In genomic region chr8:105474680-105475079, GRCm38 (mm10) we compare ENCODE assay signal across 11 mouse cellular contexts. TPM values are rescaled to one million over a fixed set of nuclear protein-coding genes. Genes with fewer than 3 reads are reported as not detected.
DNase-seq lines count a peak whose midpoint lies in the region; ATAC-seq and TF ChIP-seq lines count a peak whose summit lies in the region.
"Had no signal": no experiment of that assay in that cellular context is flagged by ENCODE, and none has a peak within 500 bp of the region (broad histone marks: within the 10 kb centered on the region; RNA-seq: fewer than 3 reads in every experiment).

No protein-coding gene starts in this region.

- TF ChIP-seq CTCF in left cerebral cortex, adult 2 months (IDR thresholded peaks at IDR 0.05), result no peak

- no peak overlapping the region for H3K4me3 ChIP-seq in left cerebral cortex, adult 2 months
- no peak overlapping the region for H3K4me3 ChIP-seq in forebrain, embryonic 16.5 days (replicated peaks; ENCODE audit: low read length)
- H3K4me3 ChIP-seq in limb, embryonic 13.5 days, result no peak overlapping the region
- no peak overlapping the region for H3K4me3 ChIP-seq in neural tube, embryonic 15.5 days (replicated peaks)
- H3K4me3 ChIP-seq: liver, embryonic 15.5 days had no signal

- DNase-seq in left cerebral cortex, adult 2 months (ENCODE audit: extremely low spot score in 1 of 2, low spot score in 2 of 2), result peak in 1 of 2 experiments; percentile 8
- DNase-seq in left cerebral cortex, postnatal 10 days (ENCODE audit: extremely low spot score in 1 of 2, low spot score in 2 of 2), result no peak
- DNase-seq in c-Kit-positive CD71-positive TER-119-positive erythroid progenitor cells, embryonic 14.5 days (ENCODE audit: low spot score), result no peak
- DNase-seq in Muller cell, postnatal 12 days (ENCODE audit: inconsistent ontology term), result no peak
- no peak for DNase-seq in adrenal gland, adult 8-10 months

- peaks cover 32% of the 10 kb centered on the region for H3K4me1 ChIP-seq in forebrain, embryonic 16.5 days (replicated peaks; ENCODE audit: control insufficient read depth, insufficient read depth, low read length)
- H3K4me1 ChIP-seq in limb, embryonic 13.5 days, result peaks cover 57% of the 10 kb centered on the region
- peaks cover 52% of the 10 kb centered on the region for H3K4me1 ChIP-seq in neural tube, embryonic 15.5 days

- H3K27me3 ChIP-seq in forebrain, embryonic 16.5 days (replicated peaks; ENCODE audit: control insufficient read depth, insufficient read depth, low read length), result no peaks in the 10 kb centered on the region
- H3K27me3 ChIP-seq in limb, embryonic 13.5 days, result peaks cover 63% of the 10 kb centered on the region
- H3K27me3 ChIP-seq in neural tube, embryonic 15.5 days (replicated peaks), result peaks cover 5% of the 10 kb centered on the region; the same call in 1 of the 2 replicates

- 45% methylated on average over 5 of the region's 5 CpGs for WGBS in forebrain, embryonic 16.5 days
- WGBS in limb, embryonic 13.5 days, result 40% methylated on average over 5 of the region's 5 CpGs
- 49% methylated on average over 5 of the region's 5 CpGs for WGBS in neural tube, embryonic 15.5 days

- intact Hi-C loops in left cerebral cortex, adult 2 months (cut with DNase I), result no loop called here
- intact Hi-C loops in left cerebral cortex, postnatal 10 days (cut with DNase I), result no loop called here

- peak overlapping the region; percentile 18; the same call in 1 of the 2 replicates for H3K4me2 ChIP-seq in forebrain, embryonic 16.5 days (ENCODE audit: low read length)
- no peak overlapping the region; the same call in 1 of the 2 replicates for H3K4me2 ChIP-seq in limb, embryonic 13.5 days (replicated peaks)
- no peak overlapping the region for H3K4me2 ChIP-seq in neural tube, embryonic 15.5 days
- H3K4me2 ChIP-seq: liver, embryonic 15.5 days had no signal

- no peak overlapping the region for H3K9ac ChIP-seq in forebrain, embryonic 16.5 days (replicated peaks; ENCODE audit: low read depth, low read length)
- no peak overlapping the region for H3K9ac ChIP-seq in limb, embryonic 13.5 days
- H3K9ac ChIP-seq in neural tube, embryonic 15.5 days (replicated peaks), result no peak overlapping the region
- H3K9ac ChIP-seq: liver, embryonic 15.5 days had no signal

- peak overlapping the region; percentile 59 for H3K27ac ChIP-seq in left cerebral cortex, adult 2 months
- no peak overlapping the region; the same call in 1 of the 2 replicates for H3K27ac ChIP-seq in forebrain, embryonic 16.5 days (ENCODE audit: low read length)
- peak overlapping the region; percentile 28 for H3K27ac ChIP-seq in limb, embryonic 13.5 days
- H3K27ac ChIP-seq in neural tube, embryonic 15.5 days (replicated peaks), result 0 out of 2 replicates have a peak overlapping the region, but pooled peaks have one; percentile 24
- H3K27ac ChIP-seq: liver, embryonic 15.5 days had no signal

- ATAC-seq in forebrain, embryonic 16.5 days, result no peak
- ATAC-seq in limb, embryonic 13.5 days (ENCODE audit: low FRiP score, low read depth), result no peak
- no peak for ATAC-seq in neural tube, embryonic 15.5 days (ENCODE audit: low FRiP score)

- H3K36me3 ChIP-seq in forebrain, embryonic 16.5 days (ENCODE audit: control insufficient read depth, insufficient read depth), result no peaks in the 10 kb centered on the region
- H3K36me3 ChIP-seq in limb, embryonic 13.5 days, result peaks cover 46% of the 10 kb centered on the region
- no peaks in the 10 kb centered on the region; the same call in 1 of the 2 replicates for H3K36me3 ChIP-seq in neural tube, embryonic 15.5 days
- H3K36me3 ChIP-seq: G1E; liver, embryonic 15.5 days had no signal

- H3K9me3 ChIP-seq in forebrain, embryonic 16.5 days (ENCODE audit: control insufficient read depth, low read length), result no peaks in the 10 kb centered on the region
- H3K9me3 ChIP-seq in limb, embryonic 13.5 days, result no peaks in the 10 kb centered on the region
- no peaks in the 10 kb centered on the region for H3K9me3 ChIP-seq in neural tube, embryonic 15.5 days (replicated peaks)
- H3K9me3 ChIP-seq: G1E; liver, embryonic 15.5 days had no signal

RNA-seq across cellular contexts. Expression of gene Tppp3, which starts 3.4 kb away (rescaled TPM):
- 10 to 100 TPM; 36.1 to 42.5 TPM for total RNA-seq in left cerebral cortex, adult 2 months (2021)
- total RNA-seq in left cerebral cortex, postnatal 10 days (2021), result 10 to 100 TPM; 75.5 to 88.7 TPM
- polyA plus RNA-seq in forebrain, embryonic 16.5 days (2015; fragmentation: Nextera tagmentation; extraction: Ambion mirVana), result 28.9 and 56.5 TPM in 2 replicates
- 65.4 and 71.1 TPM in 2 replicates for polyA plus RNA-seq in limb, embryonic 13.5 days (2015; fragmentation: Nextera tagmentation; extraction: Ambion mirVana)
- polyA plus RNA-seq in neural tube, embryonic 15.5 days (2015; fragmentation: Nextera tagmentation; extraction: Ambion mirVana), result 253 and 288 TPM in 2 replicates
- 10 to 100 TPM; 28.3 to 40.2 (median 33.0) TPM for total RNA-seq in adrenal gland, adult 8-10 months (2022)
- total RNA-seq: G1E had no signal
- polyA plus RNA-seq: G1E had no signal

RNA-seq across cellular contexts. Expression of gene Zdhhc1, which starts 22.0 kb away (rescaled TPM):
- total RNA-seq in left cerebral cortex, adult 2 months (2021), result 10 to 100 TPM; 43.0 to 48.7 TPM
- 10 to 100 TPM; 21.6 to 21.8 TPM for total RNA-seq in left cerebral cortex, postnatal 10 days (2021)
- 26.3 and 33.3 TPM in 2 replicates for polyA plus RNA-seq in forebrain, embryonic 16.5 days (2015; fragmentation: Nextera tagmentation; extraction: Ambion mirVana)
- 42.5 and 45.3 TPM in 2 replicates for polyA plus RNA-seq in limb, embryonic 13.5 days (2015; fragmentation: Nextera tagmentation; extraction: Ambion mirVana)
- 36.6 and 36.8 TPM in 2 replicates for polyA plus RNA-seq in neural tube, embryonic 15.5 days (2015; fragmentation: Nextera tagmentation; extraction: Ambion mirVana)
- total RNA-seq in adrenal gland, adult 8-10 months (2022), result 10 to 100 TPM; 20.6 to 40.1 (median 31.3) TPM

RNA-seq across cellular contexts. Expression of gene Hsd11b2, which starts 43.9 kb away (rescaled TPM):
- total RNA-seq in left cerebral cortex, adult 2 months (2021), result not detected
- total RNA-seq in left cerebral cortex, postnatal 10 days (2021), result not detected
- 0.35 and 0.48 TPM in 2 replicates for polyA plus RNA-seq in forebrain, embryonic 16.5 days (2015; fragmentation: Nextera tagmentation; extraction: Ambion mirVana)
- polyA plus RNA-seq in limb, embryonic 13.5 days (2015; fragmentation: Nextera tagmentation; extraction: Ambion mirVana), result 5.9 and 7.6 TPM in 2 replicates
- polyA plus RNA-seq in neural tube, embryonic 15.5 days (2015; fragmentation: Nextera tagmentation; extraction: Ambion mirVana), result 1.0 and 1.1 TPM in 2 replicates
- under 1 TPM; 0.56 to 0.98 (median 0.82) TPM for total RNA-seq in adrenal gland, adult 8-10 months (2022)
- total RNA-seq: G1E; layer of hippocampus, adult 8-10 months had no signal
- polyA plus RNA-seq: G1E had no signal
